Mouse (Mus musculus) embryo, embryonic 10 days (tissue): ENCODE measurements around the gene D6Ertd527e.
A peak's percentile ranks its signal among the peaks of the same experiment; 100 is the strongest.
"Not testable (repeated sequence)": the region's sequence is repeated elsewhere in the genome, so short reads cannot be mapped to it uniquely, and the experiment has no call there.

Experiments used
- DNase-seq: peaks from one replicate; pipeline ENCODE4 v3.0.0-alpha.2; 2015; ENCODE audit warnings: low spot score

The D6Ertd527e gene

GRCm38 (mm10) chr6:87104123-87104796, at the start of gene D6Ertd527e:
Gene D6Ertd527e, plus strand, starts transcription at chr6:87104746.
- DNase-seq, result no peak

GRCm38 (mm10) chr6:87059754-87060153, 44.8 kb upstream of the D6Ertd527e start:
- DNase-seq, result no peak

- no peak for DNase-seq
Observed at GRCm38 (mm10) chr6:87063586-87063985, 41.0 kb upstream of the D6Ertd527e start.

- DNase-seq, result no peak
Observed at GRCm38 (mm10) chr6:87068209-87068608, 36.3 kb upstream of the D6Ertd527e start.

GRCm38 (mm10) chr6:87069195-87069900, 35.2 kb upstream of the D6Ertd527e start:
- no peak for DNase-seq

- DNase-seq, result no peak
Observed at GRCm38 (mm10) chr6:87070641-87071040, 33.9 kb upstream of the D6Ertd527e start.

- no peak for DNase-seq
Observed at GRCm38 (mm10) chr6:87072759-87073158, 31.8 kb upstream of the D6Ertd527e start.

- DNase-seq, result no peak
Observed at GRCm38 (mm10) chr6:87075092-87075685, 29.4 kb upstream of the D6Ertd527e start.

- no peak for DNase-seq
Observed at GRCm38 (mm10) chr6:87079457-87079856, 25.1 kb upstream of the D6Ertd527e start.

- DNase-seq, result no peak
Observed at GRCm38 (mm10) chr6:87085026-87085425, 19.5 kb upstream of the D6Ertd527e start.

- no peak for DNase-seq
Observed at GRCm38 (mm10) chr6:87088356-87088755, 16.2 kb upstream of the D6Ertd527e start.

GRCm38 (mm10) chr6:87090877-87091276, 13.7 kb upstream of the D6Ertd527e start:
- no peak for DNase-seq

GRCm38 (mm10) chr6:87092476-87092875, 12.1 kb upstream of the D6Ertd527e start:
- no peak for DNase-seq

- DNase-seq, result not testable (repeated sequence)
Observed at GRCm38 (mm10) chr6:87093631-87094030, 10.9 kb upstream of the D6Ertd527e start.

- peak; percentile 33 for DNase-seq
Observed at GRCm38 (mm10) chr6:87099261-87099660, 5.3 kb upstream of the D6Ertd527e start.

GRCm38 (mm10) chr6:87099671-87100296, 4.8 kb upstream of the D6Ertd527e start:
- no peak for DNase-seq

GRCm38 (mm10) chr6:87100297-87101020, 4.1 kb upstream of the D6Ertd527e start:
- DNase-seq, result no peak

GRCm38 (mm10) chr6:87101281-87101954, 3.1 kb upstream of the D6Ertd527e start:
- DNase-seq, result peak; percentile 90

- no peak for DNase-seq
Observed at GRCm38 (mm10) chr6:87101955-87102353, 2.6 kb upstream of the D6Ertd527e start.

GRCm38 (mm10) chr6:87102421-87102911, 2.1 kb upstream of the D6Ertd527e start:
- no peak for DNase-seq

GRCm38 (mm10) chr6:87103314-87103713, 1.2 kb upstream of the D6Ertd527e start:
- no peak for DNase-seq
